8 mouse cellular contexts compared by ENCODE assay signal in genomic region chr4:133057389-133058122, GRCm38 (mm10). TPM values are rescaled to one million over a fixed set of nuclear protein-coding genes. Genes with fewer than 3 reads are reported as not detected.
DNase-seq lines count a peak whose midpoint lies in the region; ATAC-seq and TF ChIP-seq lines count a peak whose summit lies in the region.

No protein-coding gene starts in this region.

- H3K4me3 ChIP-seq in embryonic facial prominence, embryonic 12.5 days = no peak overlapping the region
- H3K4me3 ChIP-seq in limb, embryonic 13.5 days = no peak overlapping the region
- H3K4me3 ChIP-seq in midbrain, postnatal 0 days (ENCODE audit: low read depth, low read length) = no peak overlapping the region

- no peaks in the 10 kb centered on the region for H3K27me3 ChIP-seq in embryonic facial prominence, embryonic 12.5 days
- H3K27me3 ChIP-seq in limb, embryonic 13.5 days = no peaks in the 10 kb centered on the region
- H3K27me3 ChIP-seq in midbrain, postnatal 0 days (ENCODE audit: insufficient read depth, low read length) = no peaks in the 10 kb centered on the region

- H3K27ac ChIP-seq in embryonic facial prominence, embryonic 12.5 days = peak overlapping the region; percentile 75; the same call in 1 of the 2 replicates
- peak overlapping the region; percentile 55; the same call in 1 of the 2 replicates for H3K27ac ChIP-seq in limb, embryonic 13.5 days
- peak overlapping the region; percentile 62; the same call in 1 of the 2 replicates for H3K27ac ChIP-seq in midbrain, postnatal 0 days (ENCODE audit: low read depth, low read length)

- H3K4me1 ChIP-seq in embryonic facial prominence, embryonic 12.5 days = peaks cover 67% of the 10 kb centered on the region
- peaks cover 75% of the 10 kb centered on the region for H3K4me1 ChIP-seq in limb, embryonic 13.5 days
- no peaks in the 10 kb centered on the region for H3K4me1 ChIP-seq in midbrain, postnatal 0 days (ENCODE audit: insufficient read depth, low read length)

- H3K9me3 ChIP-seq in embryonic facial prominence, embryonic 12.5 days = no peaks in the 10 kb centered on the region
- H3K9me3 ChIP-seq in limb, embryonic 13.5 days = no peaks in the 10 kb centered on the region
- H3K9me3 ChIP-seq in midbrain, postnatal 0 days (ENCODE audit: low read length) = no peaks in the 10 kb centered on the region

- ATAC-seq in embryonic facial prominence, embryonic 12.5 days (ENCODE audit: insufficient number of reproducible peaks, insufficient read depth, low FRiP score, low TSS enrichment) = no peak
- peak; percentile 10 to 29; a peak in 2 of 4 replicates for ATAC-seq in hematopoietic stem cell, adult 5-6 weeks (replicated peaks in 1 of 2; ENCODE audit: insufficient read depth in 1 of 2, low FRiP score in 2 of 2, low TSS enrichment in 1 of 2, low read depth in 1 of 2, poor library complexity in 2 of 2, severe bottlenecking in 2 of 2)
- ATAC-seq in limb, embryonic 13.5 days (ENCODE audit: low FRiP score, low read depth) = no peak
- no peak for ATAC-seq in midbrain, postnatal 0 days (ENCODE audit: low FRiP score)

- no peak overlapping the region for H3K4me2 ChIP-seq in embryonic facial prominence, embryonic 12.5 days (replicated peaks)
- peak overlapping the region; percentile 15 for H3K4me2 ChIP-seq in limb, embryonic 13.5 days (replicated peaks)
- no peak overlapping the region for H3K4me2 ChIP-seq in midbrain, postnatal 0 days (ENCODE audit: low read depth, low read length, poor library complexity, severe bottlenecking)

- WGBS in embryonic facial prominence, embryonic 12.5 days = 26% methylated on average over 7 of the region's 7 CpGs
- WGBS in limb, embryonic 13.5 days = 23% methylated on average over 7 of the region's 7 CpGs
- WGBS in midbrain, postnatal 0 days = 26% methylated on average over 7 of the region's 7 CpGs

- peaks cover 42% of the 10 kb centered on the region for H3K36me3 ChIP-seq in embryonic facial prominence, embryonic 12.5 days
- H3K36me3 ChIP-seq in limb, embryonic 13.5 days = peaks cover 59% of the 10 kb centered on the region
- peaks cover 34% of the 10 kb centered on the region for H3K36me3 ChIP-seq in midbrain, postnatal 0 days (ENCODE audit: insufficient read depth, low read length)

- peak; percentile 39 to 70 for DNase-seq in urinary bladder, postnatal 36 days (ENCODE audit: low spot score in 2 of 2)
- no peak for DNase-seq in urinary bladder, postnatal 10 days (ENCODE audit: low spot score)
- no peak for DNase-seq in midbrain, postnatal 0 days (ENCODE audit: low spot score)
- DNase-seq in yolk sac, embryonic 10.5 days (ENCODE audit: low spot score) = peak; percentile 90
- no peak for DNase-seq in cerebellum, postnatal 10 days

- H3K9ac ChIP-seq in embryonic facial prominence, embryonic 12.5 days = no peak overlapping the region; the same call in 1 of the 2 replicates
- H3K9ac ChIP-seq in limb, embryonic 13.5 days = no peak overlapping the region
- no peak overlapping the region; the same call in 1 of the 2 replicates for H3K9ac ChIP-seq in midbrain, postnatal 0 days (replicated peaks; ENCODE audit: low read length, poor library complexity, severe bottlenecking)

- no peak for TF ChIP-seq CTCF in midbrain, postnatal 0 days (IDR thresholded peaks at IDR 0.05)

RNA-seq across cellular contexts. Expression of gene Ahdc1, which starts 46.5 kb away (rescaled TPM):
- polyA plus RNA-seq in embryonic facial prominence, embryonic 12.5 days (2016; fragmentation: Nextera tagmentation; extraction: Ambion mirVana) = 12.7 and 14.6 TPM in 2 replicates
- 7.2 and 9.8 TPM in 2 replicates for total RNA-seq in hematopoietic stem cell, adult 5-6 weeks (2017)
- polyA plus RNA-seq in limb, embryonic 13.5 days (2015; fragmentation: Nextera tagmentation; extraction: Ambion mirVana) = 11.3 and 11.5 TPM in 2 replicates
- total RNA-seq in midbrain, postnatal 0 days (2014; rRNA removed) = 105 and 115 TPM in 2 replicates
- polyA plus RNA-seq in midbrain, postnatal 0 days (2015; fragmentation: Nextera tagmentation; extraction: Ambion mirVana) = 9.2 and 11.0 TPM in 2 replicates

Comparison
In these comparisons a context has a peak if more than half of its experiments do, and no peak if none do; other contexts are left out.
1. DNase-seq: peak in urinary bladder, postnatal 36 days (2 of 2) and yolk sac, embryonic 10.5 days (single experiment); none in urinary bladder, postnatal 10 days (single experiment), midbrain, postnatal 0 days (single experiment) and cerebellum, postnatal 10 days (0 of 2).
2. ATAC-seq: peak in hematopoietic stem cell, adult 5-6 weeks (2 of 2); none in embryonic facial prominence, embryonic 12.5 days (single experiment), limb, embryonic 13.5 days (single experiment) and midbrain, postnatal 0 days (single experiment).
3. Peak in every context shown above with its lines, with median percentiles within 50 percentile points of each other: H3K27ac ChIP-seq.